Mouse (Mus musculus): ENCODE measurements around the gene Mpv17l.
"Not testable (repeated sequence)": the region's sequence is repeated elsewhere in the genome, so short reads cannot be mapped to it uniquely, and the experiment has no call there.

DNA sequence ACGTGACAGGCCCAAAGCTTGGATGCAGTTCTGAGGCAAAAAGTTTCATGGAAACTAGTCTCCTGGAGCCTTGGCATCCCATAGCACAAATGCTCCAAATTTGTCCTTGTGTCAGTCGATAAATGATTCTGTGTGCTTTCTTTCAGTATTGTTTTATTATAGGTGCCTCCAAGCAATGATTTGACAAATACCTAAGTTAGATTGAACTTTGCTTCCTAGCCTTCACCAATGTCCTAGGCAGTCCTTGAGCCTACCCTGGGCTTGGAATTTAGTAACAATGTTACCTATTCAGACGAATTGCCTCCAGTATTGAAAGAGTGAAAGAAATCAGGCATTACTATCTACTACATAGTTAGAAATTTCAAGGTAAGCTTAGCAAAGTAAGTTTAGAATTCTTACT, 19.5 kb downstream of the Mpv17l start:
- not testable (repeated sequence) for TF ChIP-seq CTCF, EP300 (IDR thresholded peaks at IDR 0.05)
